Mouse (Mus musculus) neutrophil, adult 5-6 weeks (primary cell): ENCODE data around the gene Shc3. TPM values are rescaled to one million over a fixed set of nuclear protein-coding genes. Genes with fewer than 3 reads are reported as not detected.

Experiments
- ATAC-seq: fragments of 151-379, 151-347 bp; 2 replicates; pipeline ENCODE4 v1.8.0; 2017; ENCODE audit warnings: mild to moderate bottlenecking, moderate TSS enrichment; ENCODE audit not compliant: insufficient number of reproducible peaks, poor library complexity, low FRiP score, severe bottlenecking; ENCODE audit errors: extremely low read depth
- total RNA-seq: library from RNA; stranded (forward); fragments of 200-1000 nt; gene quantifications from 2 replicates; pipeline ENCODE4 v1.2.3, GENCODE M21; 2017

Shc3 gene
- total RNA-seq, 1 experiment from 2014 or later: not detected

DNA sequence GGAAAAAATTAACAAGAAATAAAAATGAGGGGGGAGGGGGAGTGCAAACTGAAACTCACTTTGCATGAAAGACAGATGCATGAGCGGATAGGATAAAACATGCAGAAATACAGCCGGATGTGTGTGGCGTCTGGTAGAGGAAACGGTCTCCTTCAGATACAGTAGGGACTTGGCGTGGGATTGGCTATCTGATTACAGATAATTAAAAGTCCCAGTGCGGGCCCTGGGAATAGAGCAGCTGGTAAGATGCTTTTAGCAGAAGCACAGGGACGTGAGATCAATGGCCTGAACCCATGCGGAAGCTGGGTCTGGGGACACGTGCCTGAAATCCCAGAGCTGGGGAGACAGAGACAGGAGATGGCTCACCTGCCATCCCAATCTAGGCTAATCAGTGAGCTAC is 75.5 kb downstream of the Shc3 start:
- no peak for ATAC-seq

DNA sequence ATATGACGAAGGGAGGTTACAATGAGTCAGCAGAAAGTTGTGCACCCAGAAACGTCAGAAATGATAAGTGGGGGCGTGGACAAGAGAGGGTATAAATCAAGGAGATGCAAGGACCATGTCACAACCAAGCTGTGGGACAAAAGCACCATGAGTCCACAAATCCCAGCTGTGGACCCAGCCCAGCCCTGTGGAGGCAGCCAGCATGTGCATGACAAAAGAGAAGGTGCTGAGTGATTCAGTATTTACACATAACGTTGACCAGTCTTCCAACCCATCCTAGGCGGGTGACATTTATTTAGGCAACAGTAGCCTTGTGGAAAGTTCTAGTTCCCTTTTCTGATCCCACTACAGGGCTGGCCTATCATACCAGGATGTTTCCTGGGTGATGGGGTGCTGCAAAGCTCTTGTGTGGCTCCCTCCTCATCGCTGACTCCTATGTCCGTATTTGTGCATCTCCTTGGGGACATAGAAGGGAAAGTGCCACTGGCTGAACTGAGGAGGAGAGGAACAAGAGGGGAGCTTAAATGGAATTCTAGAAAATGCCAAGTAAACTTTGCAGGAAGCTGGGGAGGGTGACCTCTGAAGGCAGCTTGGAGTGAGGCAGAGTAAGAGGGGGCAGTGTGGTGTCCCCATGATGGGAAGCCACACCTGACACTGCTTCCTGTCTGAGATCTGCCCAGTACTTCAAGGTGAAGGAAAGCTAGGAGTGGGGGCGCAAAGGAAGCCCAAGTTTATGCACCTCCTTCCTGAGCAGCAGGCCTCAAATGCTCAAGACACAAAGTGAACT is 77.4 kb downstream of the Shc3 start:
- no peak for ATAC-seq

DNA sequence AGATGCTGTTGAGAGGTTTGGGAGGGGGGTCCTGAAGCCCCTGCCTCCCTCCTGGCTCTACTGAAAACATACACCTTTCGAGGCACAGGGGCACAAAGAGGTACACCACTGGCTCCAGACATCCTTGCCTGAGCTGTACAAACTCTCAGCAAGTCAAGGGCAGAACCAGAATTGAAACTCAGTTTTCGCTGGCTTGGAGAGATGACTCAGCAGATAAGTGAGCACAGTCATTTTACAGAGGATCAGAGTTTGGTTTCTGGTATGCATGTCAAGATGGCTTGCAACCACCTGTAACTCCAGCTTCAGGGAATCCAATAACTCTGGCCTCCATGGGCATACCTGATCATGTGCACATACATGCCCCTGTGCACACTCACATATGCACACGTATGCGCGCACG is 79.0 kb downstream of the Shc3 start:
- ATAC-seq: no peak

DNA sequence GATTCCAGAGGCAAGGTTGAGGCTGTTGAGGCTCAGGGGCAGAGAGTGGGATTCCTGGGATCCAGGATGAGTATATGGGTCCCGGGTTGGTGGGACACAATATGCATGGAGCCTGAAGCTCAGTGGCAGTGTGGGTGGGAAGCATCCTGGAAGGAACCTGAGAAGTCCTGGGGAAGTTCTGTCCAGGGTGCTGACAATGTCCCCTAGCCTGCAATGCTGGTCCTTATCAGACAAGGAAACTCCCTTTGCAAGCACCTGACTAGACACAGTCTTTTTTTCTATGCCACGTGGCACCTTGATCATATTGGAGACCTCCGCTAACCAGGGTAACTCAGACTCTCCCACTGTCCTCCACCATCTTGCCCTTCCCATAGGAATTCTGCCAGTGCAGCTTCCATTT is 80.3 kb downstream of the Shc3 start:
- no peak for ATAC-seq

DNA sequence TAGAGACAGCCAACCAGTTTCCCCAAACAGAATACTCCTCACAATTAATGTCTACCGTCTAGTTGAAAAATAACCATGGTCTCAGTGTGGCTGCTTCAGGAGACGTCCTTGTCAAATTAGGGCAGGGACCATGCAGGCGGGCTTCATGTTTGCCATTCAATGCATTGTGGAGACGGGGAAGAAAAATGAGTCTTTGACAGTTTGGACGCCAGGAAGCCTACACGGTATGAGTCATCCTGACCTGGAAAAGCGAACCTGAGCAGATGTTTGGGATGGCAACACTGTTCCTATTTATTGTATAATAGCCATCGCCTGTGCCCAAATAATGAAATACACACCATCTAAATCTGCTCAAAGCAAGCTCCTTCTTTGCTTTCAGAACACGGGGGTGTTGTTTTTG is 83.9 kb downstream of the Shc3 start:
- ATAC-seq: no peak

DNA sequence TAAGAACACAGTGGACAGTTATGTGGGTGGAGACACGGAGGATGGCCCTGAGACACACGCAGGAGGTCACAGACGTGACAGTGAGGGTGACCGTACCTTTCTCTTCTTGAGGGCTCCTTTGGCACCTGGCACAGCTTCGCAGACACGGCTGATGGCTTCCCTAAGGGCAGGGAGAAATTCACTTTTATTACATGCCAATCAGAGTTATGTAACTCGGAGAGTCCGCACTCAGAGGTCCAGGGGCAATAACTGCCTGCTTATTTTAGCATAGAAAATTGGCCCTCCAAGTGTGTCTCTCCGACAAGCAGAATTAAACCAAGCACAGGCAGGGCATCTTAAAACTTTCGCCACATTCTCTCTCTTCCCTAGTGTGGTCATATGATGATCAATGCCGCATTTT is 86.4 kb downstream of the Shc3 start:
- no peak for ATAC-seq

DNA sequence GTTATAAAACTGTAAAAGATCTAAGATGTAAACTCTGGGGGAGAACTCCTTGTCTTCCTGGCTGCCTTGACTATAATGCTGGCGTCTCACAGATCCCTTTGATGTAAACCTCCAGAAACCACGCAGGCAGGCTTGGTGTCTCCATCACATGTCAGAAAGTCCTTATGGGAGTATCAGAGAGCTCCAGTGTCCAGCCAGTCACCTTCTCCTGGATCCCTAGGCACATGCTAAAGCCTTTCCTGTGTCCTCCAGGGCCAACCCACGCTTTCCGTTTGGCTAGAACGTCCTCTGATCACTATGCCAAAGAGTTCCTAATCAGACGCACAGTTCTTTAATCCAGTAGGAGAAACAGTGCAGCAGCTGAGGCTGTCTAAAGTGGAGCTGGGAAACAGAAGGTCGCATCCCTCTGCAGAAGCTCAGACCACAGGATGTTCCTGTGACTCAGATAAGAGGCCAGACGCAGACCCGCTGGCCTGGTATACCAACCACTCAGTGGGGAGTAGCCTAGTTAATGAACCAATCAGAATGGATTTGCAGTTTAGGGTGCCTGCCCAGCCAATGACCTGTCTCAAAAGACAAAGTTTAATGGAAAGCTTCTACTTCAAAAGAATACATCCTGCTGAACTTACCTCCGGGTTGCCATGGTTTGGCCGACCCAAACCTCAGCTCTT is 88.7 kb downstream of the Shc3 start:
- ATAC-seq: no peak

DNA sequence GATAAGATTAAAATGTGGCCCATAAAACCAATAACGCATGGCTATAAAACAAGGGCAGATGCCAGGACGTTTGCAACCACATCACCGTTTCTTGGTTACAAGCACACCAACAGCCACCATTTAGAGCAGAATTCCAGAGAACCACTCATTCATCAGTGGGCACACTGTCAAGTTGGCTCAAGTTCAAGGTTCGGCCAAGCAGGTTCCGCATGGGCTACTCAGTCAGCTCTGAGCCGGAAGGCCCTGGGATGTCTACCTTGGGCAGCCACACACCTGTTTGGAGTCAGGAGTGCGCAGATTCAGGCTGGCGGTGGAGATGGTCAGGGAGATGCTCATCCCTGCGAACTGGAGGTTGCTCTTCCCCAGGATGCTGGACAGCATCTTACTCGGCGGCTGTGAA is 89.4 kb downstream of the Shc3 start:
- no peak for ATAC-seq

DNA sequence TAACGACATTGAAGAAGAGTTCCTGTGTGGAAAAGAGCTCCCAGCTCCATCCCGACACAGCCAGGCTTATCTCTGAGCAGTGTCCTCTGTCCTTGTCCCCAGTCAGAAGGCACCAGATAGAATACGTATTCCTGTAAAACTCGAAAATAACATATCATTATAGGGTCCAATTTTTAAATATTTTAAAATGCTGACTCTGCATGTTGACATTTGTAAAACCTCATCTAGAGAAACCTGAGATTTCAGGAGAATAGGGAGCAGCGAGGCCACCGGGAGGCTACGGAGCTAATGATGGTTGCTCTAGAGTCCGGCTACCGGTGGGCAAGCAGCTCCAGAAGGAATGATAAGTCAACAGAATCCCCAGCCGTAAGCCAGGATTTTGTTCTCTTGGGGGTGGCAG is 92.2 kb downstream of the Shc3 start:
- no peak for ATAC-seq

DNA sequence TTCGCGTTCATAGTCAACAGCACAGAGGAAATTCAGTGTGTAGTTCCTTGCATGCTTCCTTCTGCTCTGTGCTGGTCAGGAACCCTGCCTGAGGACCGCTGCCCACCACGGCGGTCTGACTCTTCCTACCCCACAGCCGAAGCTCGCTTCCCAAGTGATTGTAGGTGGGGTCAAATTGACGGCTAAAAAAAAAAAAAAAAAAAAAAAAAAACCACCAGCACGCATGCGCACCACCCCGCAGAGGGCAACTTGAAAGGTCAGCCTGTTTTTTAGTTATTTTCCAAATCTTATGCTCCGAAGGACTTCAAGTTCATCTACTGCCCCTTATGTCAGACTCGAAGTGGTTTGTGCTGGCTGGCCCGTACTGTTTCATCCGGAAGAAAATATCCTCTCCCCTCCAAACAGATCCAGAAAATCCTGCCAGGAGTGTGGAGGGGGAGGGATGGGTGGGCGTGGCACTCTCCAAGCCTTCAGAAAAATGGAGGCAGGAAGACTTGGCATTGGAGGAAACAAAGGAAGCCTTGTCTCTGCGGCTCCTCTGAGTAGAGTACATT is 100.4 kb downstream of the Shc3 start:
- ATAC-seq: no peak

DNA sequence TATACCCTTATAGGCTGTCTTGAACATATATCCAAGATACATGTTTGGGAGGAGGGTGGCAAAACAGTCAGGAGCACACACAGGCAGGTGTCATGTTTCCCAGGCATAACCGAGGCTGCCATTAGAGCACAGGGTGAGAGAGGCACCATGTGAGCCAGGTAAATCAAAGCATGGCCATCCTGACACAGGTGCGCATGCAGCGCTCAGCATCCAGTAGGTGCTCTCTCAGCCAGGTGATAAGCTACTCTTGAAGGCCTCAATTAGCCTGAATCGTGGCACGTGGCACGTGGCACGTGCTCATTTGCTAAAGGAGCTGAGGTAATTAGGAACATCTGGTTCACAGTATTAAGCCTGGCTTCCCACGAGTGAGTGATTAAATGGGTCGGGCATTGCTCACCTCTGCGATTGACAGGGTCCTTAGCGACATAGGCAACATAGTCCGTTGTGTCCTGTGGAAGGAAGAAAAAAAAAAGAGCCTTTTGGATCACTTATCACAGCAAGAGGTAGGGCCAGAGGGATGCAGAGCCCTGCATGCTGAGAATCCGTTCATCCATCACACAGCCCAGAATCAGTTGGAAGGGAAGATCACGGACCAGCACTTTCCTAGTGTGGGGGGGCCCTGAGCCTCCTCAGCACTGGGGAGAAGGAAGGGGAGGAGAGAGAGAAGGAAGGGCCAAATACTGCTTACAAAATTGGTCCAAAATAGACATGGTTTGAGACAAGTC is 102.9 kb downstream of the Shc3 start:
- no peak for ATAC-seq

DNA sequence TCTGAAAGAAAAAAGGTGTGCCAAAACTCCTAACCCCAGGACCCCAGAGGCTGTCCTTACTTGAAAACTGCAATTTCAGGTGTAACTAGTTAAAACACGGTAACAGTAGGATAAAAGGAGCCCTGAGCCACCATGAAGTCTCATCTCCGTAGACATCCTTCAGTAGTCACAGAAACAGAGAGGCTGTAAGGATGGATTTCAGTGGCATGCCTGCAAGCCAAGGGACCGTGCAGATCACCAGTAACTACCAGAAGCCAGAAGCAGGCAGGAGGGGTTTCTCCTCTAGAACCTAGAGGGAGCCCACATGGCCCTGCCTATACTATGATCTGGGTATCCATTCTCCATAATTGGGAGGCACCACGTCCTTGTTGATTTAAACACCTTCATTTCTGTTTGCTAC is 104.9 kb downstream of the Shc3 start:
- ATAC-seq: no peak

DNA sequence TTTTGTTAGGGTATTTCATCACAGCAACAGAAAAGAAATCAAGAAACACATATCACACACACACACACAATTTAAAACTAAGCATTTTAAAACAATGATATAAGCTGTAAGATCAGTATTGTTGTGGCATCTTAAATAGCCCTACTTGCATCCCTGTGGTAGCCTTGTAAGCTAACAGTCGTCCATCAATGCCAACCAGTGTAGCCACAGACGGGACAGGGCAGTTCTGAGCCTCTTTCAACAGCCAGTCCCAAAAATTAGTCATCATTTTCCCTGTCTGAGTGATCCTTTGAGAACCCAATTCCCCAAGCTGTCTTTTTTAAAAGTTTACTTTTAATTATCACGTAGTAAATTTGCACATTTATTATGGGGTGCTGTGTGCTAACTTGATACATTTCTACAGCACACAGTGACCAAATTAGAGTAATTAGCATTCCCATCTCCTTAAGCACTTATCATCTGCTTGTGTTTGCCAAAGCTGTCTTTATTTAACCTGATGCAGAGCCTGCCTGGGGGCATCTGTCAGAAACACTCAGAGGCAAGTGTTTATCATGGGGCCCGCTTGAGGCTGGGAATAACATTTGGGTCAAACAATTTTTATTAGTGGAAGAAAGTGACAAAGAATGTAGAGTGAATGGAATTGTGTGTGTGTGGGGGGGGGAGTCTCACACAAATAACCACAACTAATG is 112.9 kb downstream of the Shc3 start:
- ATAC-seq: no peak

DNA sequence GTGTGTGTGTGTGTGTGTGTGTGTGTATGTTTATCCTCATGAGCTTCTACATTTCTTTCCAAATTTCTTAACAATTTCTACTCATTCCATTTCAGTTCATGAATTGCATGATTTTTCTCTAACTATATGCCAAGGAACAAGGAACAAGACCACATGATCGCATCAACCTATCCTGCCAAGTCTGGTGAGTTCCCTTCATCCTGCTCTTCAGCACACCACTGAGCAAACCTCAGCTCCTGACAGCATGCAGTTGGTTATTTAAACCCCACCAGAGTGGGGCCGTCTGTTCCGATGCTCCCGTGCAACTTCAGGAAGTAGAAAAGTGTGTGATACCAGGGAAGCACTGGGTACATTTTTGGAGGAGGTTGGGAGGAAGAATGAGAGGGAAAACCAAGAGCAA is 122.7 kb downstream of the Shc3 start:
- ATAC-seq: no peak

DNA sequence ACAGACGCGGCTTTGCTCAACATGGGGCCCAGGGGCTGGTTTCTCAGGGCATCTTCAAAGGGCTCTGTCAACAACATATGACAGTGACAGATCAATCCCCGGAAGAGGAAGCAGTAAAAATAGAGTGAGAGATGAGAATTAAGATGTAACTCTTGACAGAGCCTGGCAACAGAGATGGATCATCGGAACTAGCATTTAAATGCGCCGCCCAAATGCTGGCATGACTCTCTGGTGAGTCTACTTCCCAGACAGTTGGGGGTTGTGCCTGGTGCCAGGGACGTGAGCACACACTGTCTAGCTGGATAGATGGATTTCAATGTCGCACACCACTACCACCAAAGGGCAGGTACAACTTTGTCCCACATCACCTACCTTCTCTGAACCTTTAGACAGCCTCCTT is 126.3 kb downstream of the Shc3 start:
- no peak for ATAC-seq

DNA sequence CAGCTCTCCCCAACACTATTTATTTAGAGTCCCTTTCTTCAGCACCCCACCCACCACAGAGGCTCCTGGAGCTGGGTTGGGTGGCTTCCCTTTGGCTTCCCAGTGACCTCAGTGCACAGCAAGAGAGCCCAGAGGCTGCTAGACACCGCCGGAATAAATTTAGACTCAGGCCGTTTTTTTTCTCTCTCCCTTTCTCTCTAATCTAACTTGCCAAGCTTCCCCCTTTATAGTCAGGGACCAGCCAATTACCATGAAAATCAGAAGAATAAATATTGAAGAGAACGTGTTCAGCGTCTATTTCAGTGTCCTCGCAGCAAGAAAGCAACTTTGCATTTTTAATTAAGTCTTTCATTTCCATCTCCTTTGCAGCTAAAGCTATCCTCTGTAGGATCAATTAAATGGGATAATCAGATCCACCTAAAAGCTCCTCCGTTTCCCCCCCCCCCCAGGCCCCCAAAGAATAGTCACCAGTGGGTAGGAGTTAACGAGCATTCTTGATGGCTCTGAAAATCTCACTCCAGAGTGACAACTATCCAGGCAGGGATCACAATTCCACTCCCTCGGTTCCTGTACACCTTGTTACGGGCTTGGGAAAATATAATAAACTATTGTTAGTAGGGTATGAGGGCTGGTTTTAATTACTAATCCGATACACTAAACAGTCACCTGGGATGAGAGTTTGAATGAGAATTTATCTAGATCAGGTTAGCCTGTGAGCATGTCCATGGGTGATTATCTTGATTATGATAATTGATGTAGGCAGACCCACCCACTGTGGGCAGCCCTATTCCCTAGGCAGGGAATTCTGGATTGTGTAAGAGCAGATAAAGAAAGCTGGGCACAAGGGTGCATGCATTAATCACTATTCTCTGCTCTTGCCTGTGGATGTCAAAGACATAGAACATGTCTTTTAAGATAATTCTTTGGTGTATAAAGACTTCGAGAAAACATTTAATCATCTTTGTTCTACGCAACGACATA is 131.8 kb downstream of the Shc3 start:
- no peak for ATAC-seq

DNA sequence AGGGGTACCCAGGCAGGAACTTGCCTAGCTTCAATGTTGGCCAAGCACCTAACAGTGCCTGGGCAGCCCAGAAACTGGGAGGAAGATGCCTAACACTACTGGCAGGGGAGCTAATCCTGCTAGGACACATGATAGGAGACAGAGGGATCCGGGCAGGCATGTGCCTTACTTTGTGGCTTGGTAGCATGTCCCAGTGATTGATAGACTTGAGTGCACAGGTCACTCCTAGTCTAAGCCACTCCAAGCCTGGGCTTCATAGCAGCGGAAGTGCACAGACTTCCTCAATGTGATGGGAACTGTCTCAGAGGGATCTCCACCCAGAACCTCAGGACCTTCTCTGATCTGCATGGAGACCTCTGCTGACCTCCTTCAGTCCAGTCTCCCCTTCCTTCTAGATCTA is 134.1 kb downstream of the Shc3 start:
- ATAC-seq: no peak

DNA sequence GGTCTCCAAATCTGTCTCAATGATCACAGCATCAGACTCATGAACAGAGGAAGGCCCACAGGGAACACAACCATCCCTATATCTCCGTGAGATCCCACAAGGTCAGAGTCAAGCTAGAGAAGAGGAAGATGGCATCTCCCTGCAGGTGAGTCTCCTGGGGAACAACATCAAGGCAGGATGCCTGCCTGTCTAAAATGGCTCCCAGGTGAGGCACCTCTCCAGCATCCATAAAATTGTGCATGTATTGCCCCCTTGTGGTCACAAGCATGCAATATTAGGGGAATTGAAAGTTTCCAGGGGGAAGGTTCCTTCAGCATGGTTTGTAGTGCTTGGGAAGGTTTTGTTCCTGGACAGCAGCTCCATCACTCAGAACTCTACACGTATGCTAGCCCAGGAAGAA is 134.8 kb downstream of the Shc3 start:
- no peak for ATAC-seq
